Mouse (Mus musculus): Measurements from ENCODE around the gene Arhgef19. TPM values are rescaled to one million over a fixed set of nuclear protein-coding genes. Genes with fewer than 3 reads are reported as not detected.

The Arhgef19 gene
- polyA plus RNA-seq, 1 experiment from 2014 or later, result 19.2 TPM

DNA sequence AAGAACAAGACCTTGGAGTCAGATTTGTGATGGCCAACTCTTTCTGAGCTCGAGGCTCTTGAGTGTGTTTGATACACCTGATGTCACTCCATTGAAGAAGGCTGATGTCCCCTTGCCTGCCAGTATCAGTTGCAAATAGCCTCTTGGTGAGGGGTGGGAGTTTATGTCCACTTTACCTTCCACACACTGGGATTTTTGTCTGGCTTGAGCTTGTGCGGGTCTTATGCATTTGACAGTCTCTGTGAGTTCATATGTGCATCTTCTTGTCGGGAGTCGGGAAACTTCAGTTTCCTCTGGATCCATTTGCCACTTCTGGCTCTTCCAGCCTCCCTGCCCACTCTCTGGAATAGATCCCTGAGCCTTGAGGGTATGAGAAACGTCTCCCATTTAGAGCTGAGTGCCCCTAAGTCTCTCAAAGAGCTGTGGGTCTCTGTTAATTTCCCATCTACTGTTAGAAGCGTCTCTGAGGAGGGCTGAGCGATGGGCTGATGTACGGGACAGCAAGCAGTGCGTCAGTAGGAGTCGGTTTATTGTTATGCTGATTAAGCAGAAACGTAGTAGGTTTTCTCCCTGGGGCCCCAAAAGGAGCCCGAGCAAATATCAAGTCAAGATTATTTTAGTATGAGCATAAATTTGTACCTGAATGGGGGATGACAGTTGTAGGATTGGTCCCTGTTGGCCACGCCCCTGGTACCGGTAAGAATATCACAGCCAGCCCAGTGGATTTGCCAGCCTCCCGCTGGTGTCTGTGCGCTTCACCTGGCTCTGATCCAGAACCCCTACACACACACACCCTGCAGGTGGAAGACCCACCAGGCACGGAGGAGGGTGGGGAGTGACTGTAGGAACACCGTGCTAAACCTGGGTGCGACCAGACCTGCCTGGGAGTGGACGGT lies 559 bp upstream of the Arhgef19 start:
- Histone ChIP-seq H3K4me2 (peak overlapping the region; percentile 82), H3K27me3 (peaks cover 32% of the 10 kb centered on the region), H3K36me3 (no peaks in the 10 kb centered on the region), H3K9ac (peak overlapping the region; percentile 34; the same call in 1 of the 2 replicates), H3K4me1 (peaks cover 49% of the 10 kb centered on the region), H3K9me3 (no peaks in the 10 kb centered on the region), H3K4me3 (peak overlapping the region; percentile 36), H3K27ac (no peak overlapping the region)
- 6% methylated on average over 20 of the region's 20 CpGs for WGBS
- ATAC-seq (ENCODE audit: borderline replicate concordance, extremely low read depth, low FRiP score, low TSS enrichment), result no peak

- Histone ChIP-seq H3K9ac (no peak overlapping the region), H3K4me1 (peaks cover 68% of the 10 kb centered on the region), H3K27me3 (peaks cover 35% of the 10 kb centered on the region), H3K9me3 (no peaks in the 10 kb centered on the region), H3K4me3 (peak overlapping the region; percentile 2), H3K36me3 (no peaks in the 10 kb centered on the region), H3K27ac (peak overlapping the region; percentile 91), H3K4me2 (peak overlapping the region; percentile 82)
- 4% methylated on average over 14 of the region's 14 CpGs for WGBS
- peak; percentile 24; the same call in 1 of the 2 replicates for ATAC-seq (ENCODE audit: borderline replicate concordance, extremely low read depth, low FRiP score, low TSS enrichment)
Observed at GRCm38 (mm10) chr4:141240617-141241016, 1.3 kb downstream of the Arhgef19 start.

DNA sequence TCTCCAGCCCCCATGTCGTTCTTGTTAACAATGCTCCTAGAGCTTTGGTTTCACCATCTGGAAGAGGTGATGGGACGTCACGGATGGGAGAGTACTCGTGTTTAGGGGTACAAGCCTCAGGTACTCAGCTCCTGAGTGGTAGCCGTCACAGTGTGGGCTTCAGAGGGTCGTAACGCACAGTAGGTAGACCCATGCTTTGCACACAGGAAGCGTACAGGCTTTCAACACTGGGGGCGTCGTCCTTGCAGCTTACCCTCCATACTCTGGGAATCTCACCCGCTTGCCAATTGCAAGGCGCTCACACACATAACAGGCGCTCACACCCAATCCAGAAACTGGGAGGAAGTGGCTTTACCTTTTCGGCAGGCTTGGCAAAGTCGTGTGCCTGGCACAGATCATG lies 2.6 kb downstream of the Arhgef19 start:
- Histone ChIP-seq H3K27ac (peak overlapping the region; percentile 91), H3K9ac (no peak overlapping the region), H3K9me3 (no peaks in the 10 kb centered on the region), H3K4me2 (peak overlapping the region; percentile 72), H3K36me3 (no peaks in the 10 kb centered on the region), H3K27me3 (peaks cover 48% of the 10 kb centered on the region), H3K4me1 (peaks cover 80% of the 10 kb centered on the region), H3K4me3 (peak overlapping the region; percentile 35)
- no peak for ATAC-seq (ENCODE audit: borderline replicate concordance, extremely low read depth, low FRiP score, low TSS enrichment)
- WGBS, result 28% methylated on average over 15 of the region's 15 CpGs

GRCm38 (mm10) chr4:141242651-141243241 lies 3.4 kb downstream of the Arhgef19 start:
- no peaks in the 10 kb centered on the region for H3K9me3 ChIP-seq
- WGBS, result 5% methylated on average over 9 of the region's 11 CpGs
- peak; percentile 35 for ATAC-seq (ENCODE audit: borderline replicate concordance, extremely low read depth, low FRiP score, low TSS enrichment)
- peaks cover 56% of the 10 kb centered on the region for H3K27me3 ChIP-seq
- H3K36me3 ChIP-seq, result no peaks in the 10 kb centered on the region
- H3K4me2 ChIP-seq, result peak overlapping the region; percentile 72
- peak overlapping the region; percentile 17 for H3K9ac ChIP-seq
- peaks cover 89% of the 10 kb centered on the region for H3K4me1 ChIP-seq
- H3K27ac ChIP-seq, result peak overlapping the region; percentile 91
- peak overlapping the region; percentile 35 for H3K4me3 ChIP-seq

GRCm38 (mm10) chr4:141243636-141244035 lies 4.3 kb downstream of the Arhgef19 start:
- H3K27me3 ChIP-seq, result peaks cover 59% of the 10 kb centered on the region
- peak overlapping the region; percentile 72 for H3K4me2 ChIP-seq
- ATAC-seq (ENCODE audit: borderline replicate concordance, extremely low read depth, low FRiP score, low TSS enrichment), result no peak
- H3K27ac ChIP-seq, result peak overlapping the region; percentile 91
- H3K36me3 ChIP-seq, result no peaks in the 10 kb centered on the region
- no peaks in the 10 kb centered on the region for H3K9me3 ChIP-seq
- 33% methylated on average over 5 of the region's 5 CpGs for WGBS
- peaks cover 97% of the 10 kb centered on the region for H3K4me1 ChIP-seq
- no peak overlapping the region; the same call in 1 of the 2 replicates for H3K9ac ChIP-seq
- peak overlapping the region; percentile 35 for H3K4me3 ChIP-seq

- Histone ChIP-seq H3K9ac (peak overlapping the region; percentile 39; the same call in 1 of the 2 replicates), H3K9me3 (no peaks in the 10 kb centered on the region), H3K27me3 (peaks cover 60% of the 10 kb centered on the region), H3K4me2 (peak overlapping the region; percentile 72), H3K36me3 (0 out of 2 replicates have a peak, but pooled peaks cover under 1% of the 10 kb centered on the region), H3K4me1 (peaks cover 91% of the 10 kb centered on the region), H3K27ac (peak overlapping the region; percentile 91), H3K4me3 (peak overlapping the region; percentile 35)
- WGBS, result 43% methylated on average over 5 of the region's 5 CpGs
- no peak for ATAC-seq (ENCODE audit: borderline replicate concordance, extremely low read depth, low FRiP score, low TSS enrichment)
Observed at GRCm38 (mm10) chr4:141244401-141244800, 5.1 kb downstream of the Arhgef19 start.

GRCm38 (mm10) chr4:141244931-141245425 lies 5.7 kb downstream of the Arhgef19 start:
- peaks cover 86% of the 10 kb centered on the region for H3K4me1 ChIP-seq

GRCm38 (mm10) chr4:141246089-141246997 lies 7.0 kb downstream of the Arhgef19 start:
- Histone ChIP-seq H3K4me3 (no peak overlapping the region), H3K9me3 (no peaks in the 10 kb centered on the region), H3K27me3 (peaks cover 62% of the 10 kb centered on the region), H3K4me2 (peak overlapping the region; percentile 72), H3K27ac (0 out of 2 replicates have a peak overlapping the region, but pooled peaks have one; percentile 18), H3K4me1 (peaks cover 74% of the 10 kb centered on the region), H3K36me3 (0 out of 2 replicates have a peak, but pooled peaks cover 10% of the 10 kb centered on the region), H3K9ac (no peak overlapping the region)
- no peak for ATAC-seq (ENCODE audit: borderline replicate concordance, extremely low read depth, low FRiP score, low TSS enrichment)
- 19% methylated on average over 24 of the region's 24 CpGs for WGBS

More at GRCm38 (mm10) chr4:141244931-141245425, 5.7 kb downstream of the Arhgef19 start:
- Histone ChIP-seq H3K9me3 (no peaks in the 10 kb centered on the region), H3K27ac (peak overlapping the region; percentile 91), H3K27me3 (peaks cover 62% of the 10 kb centered on the region), H3K36me3 (0 out of 2 replicates have a peak, but pooled peaks cover 2% of the 10 kb centered on the region), H3K4me2 (peak overlapping the region; percentile 72), H3K4me3 (peak overlapping the region; percentile 35), H3K9ac (peak overlapping the region; percentile 39)
- 7% methylated on average over 9 of the region's 9 CpGs for WGBS
- ATAC-seq (ENCODE audit: borderline replicate concordance, extremely low read depth, low FRiP score, low TSS enrichment), result no peak

- Histone ChIP-seq H3K9ac (peak overlapping the region; percentile 11; the same call in 1 of the 2 replicates), H3K9me3 (no peaks in the 10 kb centered on the region), H3K27ac (peak overlapping the region; percentile 20; the same call in 1 of the 2 replicates), H3K27me3 (peaks cover 55% of the 10 kb centered on the region), H3K4me2 (peak overlapping the region; percentile 72), H3K4me3 (no peak overlapping the region), H3K4me1 (peaks cover 68% of the 10 kb centered on the region), H3K36me3 (peaks cover 14% of the 10 kb centered on the region)
- no peak for ATAC-seq (ENCODE audit: borderline replicate concordance, extremely low read depth, low FRiP score, low TSS enrichment)
- WGBS, result 8% methylated on average over 17 of the region's 17 CpGs
Observed at GRCm38 (mm10) chr4:141246998-141247350, 7.7 kb downstream of the Arhgef19 start.

- 1% methylated on average over 56 of the region's 60 CpGs for WGBS
- H3K27me3 ChIP-seq, result peaks cover 47% of the 10 kb centered on the region
- H3K9me3 ChIP-seq, result no peaks in the 10 kb centered on the region
Observed at GRCm38 (mm10) chr4:141247776-141248613, 8.7 kb downstream of the Arhgef19 start.

More at GRCm38 (mm10) chr4:141247776-141248613, 8.7 kb downstream of the Arhgef19 start:
- Histone ChIP-seq H3K4me2 (peak overlapping the region; percentile 72), H3K4me1 (peaks cover 57% of the 10 kb centered on the region), H3K36me3 (peaks cover 19% of the 10 kb centered on the region), H3K27ac (peak overlapping the region; percentile 20), H3K9ac (peak overlapping the region; percentile 11; the same call in 1 of the 2 replicates), H3K4me3 (peak overlapping the region; percentile 41)
- ATAC-seq (ENCODE audit: borderline replicate concordance, extremely low read depth, low FRiP score, low TSS enrichment), result peak; percentile 44
